Mouse (Mus musculus) MEL (cell line): ENCODE data around the gene Dnaaf3.

ENCODE experiments used
- CHD2 ChIP-seq: IDR thresholded peaks from 2 replicates; pipeline ENCODE4 v1.6.1; 2011; ENCODE audit warnings: low read length, improper control_type of control experiment
- CTCF ChIP-seq, 3 experiments: IDR thresholded peaks in 2 of 3; conservative IDR thresholded peaks in 1 of 3; 2 replicates each; pipeline ENCODE4 v1.5.1; 2011 to 2012; ENCODE audit warnings: low read length in 3 of 3, low read depth in 2 of 3, mild to moderate bottlenecking in 2 of 3, improper control_type of control experiment in 1 of 3, inconsistent platforms in 1 of 3, mixed read lengths in 1 of 3, moderate library complexity in 1 of 3; ENCODE audit not compliant: control insufficient read depth in 1 of 3, insufficient read depth in 1 of 3, poor library complexity in 1 of 3, severe bottlenecking in 1 of 3
- E2F4 ChIP-seq: IDR thresholded peaks from 2 replicates; pipeline ENCODE4 v1.6.1; 2011; ENCODE audit warnings: low read depth, low read length, improper control_type of control experiment, borderline replicate concordance
- EP300 ChIP-seq, 2 experiments: IDR thresholded peaks; 2 replicates each; pipeline ENCODE4 v1.6.1; 2011; ENCODE audit warnings: improper control_type of control experiment in 2 of 2, low read length in 2 of 2, low read depth in 1 of 2, mild to moderate bottlenecking in 1 of 2
- ETS1 ChIP-seq: IDR thresholded peaks from 2 replicates; pipeline ENCODE4 v1.6.1; 2012; ENCODE audit warnings: low read depth, mild to moderate bottlenecking, inconsistent platforms, low read length, improper control_type of control experiment, moderate library complexity
- HCFC1 ChIP-seq: IDR thresholded peaks from 2 replicates; pipeline ENCODE4 v1.6.1; 2012; ENCODE audit warnings: low read depth, mild to moderate bottlenecking, inconsistent platforms, low read length, improper control_type of control experiment, moderate library complexity
- MAX ChIP-seq: IDR thresholded peaks from 2 replicates; pipeline ENCODE4 v1.6.1; 2011; ENCODE audit warnings: low read length, improper control_type of control experiment
- MAZ ChIP-seq: IDR thresholded peaks from 2 replicates; pipeline ENCODE4 v1.6.1; 2012; ENCODE audit warnings: low read depth, mild to moderate bottlenecking, inconsistent platforms, low read length, improper control_type of control experiment
- POLR2A ChIP-seq, 2 experiments: IDR thresholded peaks; 2 replicates each; pipeline ENCODE4 v1.6.1; 2011 to 2012; ENCODE audit warnings: low read length in 2 of 2, mild to moderate bottlenecking in 2 of 2, control low read depth in 1 of 2, improper control_type of control experiment in 1 of 2, low read depth in 1 of 2, moderate library complexity in 1 of 2; ENCODE audit not compliant: control insufficient read depth in 1 of 2, insufficient read depth in 1 of 2, poor library complexity in 1 of 2
- POLR2AphosphoS2 ChIP-seq: IDR thresholded peaks from 2 replicates; pipeline ENCODE4 v1.6.1; 2011; ENCODE audit warnings: low read length, improper control_type of control experiment
- POLR2AphosphoS5 ChIP-seq: IDR thresholded peaks from 2 replicates; pipeline ENCODE4 v1.6.1; 2012; ENCODE audit warnings: low read depth, borderline replicate concordance, mild to moderate bottlenecking, inconsistent platforms, low read length, moderate library complexity, mixed read lengths
- TCF12 ChIP-seq: IDR thresholded peaks from 2 replicates; pipeline ENCODE4 v1.6.1; 2014; ENCODE audit warnings: low read depth, mild to moderate bottlenecking, inconsistent platforms, low read length, improper control_type of control experiment, moderate library complexity
- UBTF ChIP-seq: IDR thresholded peaks from 2 replicates; pipeline ENCODE4 v1.6.1; 2012; ENCODE audit warnings: low read depth, mild to moderate bottlenecking, inconsistent platforms, low read length, improper control_type of control experiment, moderate library complexity, borderline replicate concordance; ENCODE audit not compliant: insufficient read depth
- ZNF384 ChIP-seq: IDR thresholded peaks from 2 replicates; pipeline ENCODE4 v1.6.1; 2012; ENCODE audit warnings: low read depth, mild to moderate bottlenecking, inconsistent platforms, low read length, improper control_type of control experiment

- TF ChIP-seq MAX = no peak
- no peak for TF ChIP-seq CTCF (IDR thresholded peaks at IDR 0.05 in 2 of 3, conservative IDR thresholded peaks at IDR 0.05 in 1 of 3; ENCODE audit: control insufficient read depth in 1 of 3, insufficient read depth in 1 of 3, low read depth in 2 of 3, low read length in 3 of 3, poor library complexity in 1 of 3, severe bottlenecking in 1 of 3)
- no peak for TF ChIP-seq ZNF384
- no peak for TF ChIP-seq UBTF
- no peak for TF ChIP-seq EP300 (IDR thresholded peaks at IDR 0.05; ENCODE audit: low read depth in 1 of 2, low read length in 2 of 2)
- no peak for TF ChIP-seq TCF12
- no peak for TF ChIP-seq HCFC1
- TF ChIP-seq E2F4 = no peak
- no peak for TF ChIP-seq POLR2A (IDR thresholded peaks at IDR 0.05; ENCODE audit: control insufficient read depth in 1 of 2, insufficient read depth in 1 of 2, low read depth in 1 of 2, low read length in 2 of 2, poor library complexity in 1 of 2)
- TF ChIP-seq CHD2 = no peak
- TF ChIP-seq POLR2AphosphoS5 = no peak
- TF ChIP-seq ETS1 = no peak
- no peak for TF ChIP-seq MAZ
- no peak for TF ChIP-seq POLR2AphosphoS2
Measured at GRCm38 (mm10) chr7:4546050-4546449, 13.8 kb upstream of the Dnaaf3 start.
